Mouse (Mus musculus): ENCODE measurements at regions not wholly inside any gene's neighbourhood (a gene's known extent, or its start where the extent isn't known, plus 50 kb on each side); places are given as distances from the start of the nearest gene placed in this dataset.

DNA sequence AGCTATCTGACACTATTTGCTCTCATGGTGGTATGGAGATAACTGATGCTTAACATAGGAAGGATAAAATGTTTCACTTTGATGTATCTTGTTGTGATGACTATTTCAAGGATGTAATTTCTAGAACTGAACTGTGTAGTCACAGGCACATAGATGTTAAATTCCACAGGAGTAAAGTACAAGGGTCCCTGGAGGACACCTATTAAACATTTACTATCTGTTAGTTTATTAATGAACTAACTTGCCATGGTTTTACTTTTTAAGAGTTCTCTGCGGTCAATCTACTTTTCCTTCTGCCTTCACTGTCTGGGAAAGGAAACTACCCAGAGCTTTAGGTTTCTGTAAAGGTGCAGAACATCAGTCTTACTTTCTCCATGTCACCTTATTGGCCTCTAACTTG, 198.5 kb upstream of the Fut9 start:
- TF ChIP-seq CTCF (IDR thresholded peaks at IDR 0.05): no peak
- no peak for TF ChIP-seq EP300 (IDR thresholded peaks at IDR 0.05)

All from lung, postnatal 0 days (tissue).